ENCODE assay signal across 25 mouse cellular contexts in genomic region chr10:12955831-12956230, GRCm38 (mm10). TPM values are rescaled to one million over a fixed set of nuclear protein-coding genes. Genes with fewer than 3 reads are reported as not detected.
DNase-seq lines count a peak whose midpoint lies in the region; ATAC-seq and TF ChIP-seq lines count a peak whose summit lies in the region.
"Had no signal": no experiment of that assay in that cellular context is flagged by ENCODE, and none has a peak within 500 bp of the region (broad histone marks: within the 10 kb centered on the region; RNA-seq: fewer than 3 reads in every experiment).

No protein-coding gene starts in this region.

- peak; percentile 29 for DNase-seq in adrenal gland, postnatal 14 days
- DNase-seq in adrenal gland, adult 18-20 months (ENCODE audit: low spot score in 2 of 2) = no peak
- DNase-seq in lung, postnatal 36 days = peak; percentile 42
- no peak for DNase-seq in lung, adult 2 months
- peak; percentile 34 for DNase-seq in fat pad, adult 2 months (ENCODE audit: extremely low read depth, low read depth, low spot score)
- DNase-seq in heart, postnatal 25 days (ENCODE audit: low spot score) = no peak
- DNase-seq in left cerebral cortex, postnatal 36 days (ENCODE audit: low spot score in 2 of 2) = no peak
- DNase-seq: adrenal gland, adult 2 months; cerebellum, adult 11 months; cerebellum, postnatal 14 days; kidney, postnatal 14 days; layer of hippocampus, adult 9-11 months; liver; lung, adult 18-20 months; lung, postnatal 10 days had no signal

- no peak overlapping the region for H3K4me3 ChIP-seq in lung, adult 2 months (replicated peaks; ENCODE audit: extremely low read depth, low read depth, low read length)
- H3K4me3 ChIP-seq: embryonic facial prominence, embryonic 12.5 days; heart, embryonic 10.5 days; heart, embryonic 15.5 days; midbrain, embryonic 12.5 days; myocyte; neural tube, embryonic 12.5 days; stomach, embryonic 15.5 days had no signal

- TF ChIP-seq CTCF in lung, adult 2 months (IDR thresholded peaks at IDR 0.05; ENCODE audit: insufficient read depth, low read length) = no peak

- intact Hi-C loops in heart, postnatal 25 days (cut with DNase I) = no loop called here
- intact Hi-C loops in left cerebral cortex, postnatal 36 days (cut with DNase I) = no loop called here

- no peak for TF ChIP-seq POLR2A in lung, adult 2 months (IDR thresholded peaks at IDR 0.05; ENCODE audit: borderline replicate concordance, extremely low read depth, low read depth, low read length)

- no peaks in the 10 kb centered on the region for H3K4me1 ChIP-seq in lung, adult 2 months (ENCODE audit: control insufficient read depth, insufficient read depth, low read length)
- H3K4me1 ChIP-seq: embryonic facial prominence, embryonic 12.5 days; heart, embryonic 10.5 days; heart, embryonic 15.5 days; midbrain, embryonic 12.5 days; neural tube, embryonic 12.5 days; stomach, embryonic 15.5 days had no signal

- WGBS in lung, adult 2 months = 17% methylated on average over 1 of the region's 1 CpGs

- ATAC-seq in megakaryocyte-erythroid progenitor cell, adult 5-6 weeks (replicated peaks; ENCODE audit: low FRiP score, low TSS enrichment, poor library complexity, severe bottlenecking) = peak; percentile 56; the same call in 1 of the 2 replicates
- ATAC-seq: forebrain, embryonic 16.5 days; intestine, postnatal 0 days had no signal

RNA-seq across cellular contexts. Expression of gene Stx11, which starts 8.3 kb away (rescaled TPM):
- total RNA-seq in adrenal gland, postnatal 14 days (2021) = 6.2 and 6.7 TPM in 2 replicates
- 10 to 100 TPM in 1 of 2 experiments, 1 to 10 TPM in 1; 6.5 to 11.0 TPM for total RNA-seq in adrenal gland, adult 18-20 months (2021)
- polyA plus RNA-seq in lung, adult 2 months (2012; rRNA removed) = 16.0 and 17.1 TPM in 2 replicates
- total RNA-seq in megakaryocyte-erythroid progenitor cell, adult 5-6 weeks (2014; fragmentation: Nextera tagmentation) = 16.8 and 18.1 TPM in 2 replicates
- total RNA-seq in megakaryocyte-erythroid progenitor cell, adult 5-6 weeks (2017) = 13.3 and 14.6 TPM in 2 replicates
- total RNA-seq in heart, postnatal 25 days (2021) = 1 to 10 TPM; 1.7 to 2.2 TPM
- total RNA-seq in left cerebral cortex, postnatal 36 days (2021) = under 1 TPM in 1 of 2 experiments, not detected in 1; 0.39 TPM

RNA-seq across cellular contexts. Expression of gene Sf3b5, which starts 49.3 kb away (rescaled TPM):
- total RNA-seq in adrenal gland, postnatal 14 days (2021) = 11.0 and 11.2 TPM in 2 replicates
- 10 to 100 TPM; 10.6 to 12.5 TPM for total RNA-seq in adrenal gland, adult 18-20 months (2021)
- polyA plus RNA-seq in lung, adult 2 months (2012; rRNA removed) = 29.1 and 41.2 TPM in 2 replicates
- total RNA-seq in megakaryocyte-erythroid progenitor cell, adult 5-6 weeks (2014; fragmentation: Nextera tagmentation) = 20.3 and 28.6 TPM in 2 replicates
- total RNA-seq in megakaryocyte-erythroid progenitor cell, adult 5-6 weeks (2017) = 20.3 and 23.7 TPM in 2 replicates
- total RNA-seq in heart, postnatal 25 days (2021) = 1 to 10 TPM; 6.3 to 6.9 TPM
- 1 to 10 TPM; 7.3 to 8.5 TPM for total RNA-seq in left cerebral cortex, postnatal 36 days (2021)

Comparison
In these comparisons a context has a peak if more than half of its experiments do, and no peak if none do; other contexts are left out.
1. DNase-seq: peak in adrenal gland, postnatal 14 days (single experiment), lung, postnatal 36 days (single experiment) and fat pad, adult 2 months (single experiment); none in adrenal gland, adult 18-20 months (0 of 2), lung, adult 2 months (single experiment), heart, postnatal 25 days (single experiment) and left cerebral cortex, postnatal 36 days (0 of 2).